Mouse (Mus musculus) gastrocnemius, adult 18-20 months (tissue): ENCODE results near the gene Tmem151b. TPM values are rescaled to one million over a fixed set of nuclear protein-coding genes. Genes with fewer than 3 reads are reported as not detected.

Experiments used
- DNase-seq: peaks from one replicate; pipeline ENCODE4 v3.0.0; 2021; ENCODE audit warnings: low spot score
- total RNA-seq, 2 experiments: library from RNA; stranded (reverse); gene quantifications; 2 replicates each; pipeline ENCODE4 v1.2.3; 2021

Tmem151b gene
- total RNA-seq, 2 experiments from 2014 or later = not detected

- DNase-seq = no peak
Measured at GRCm38 (mm10) chr17:45564531-45565084, 15.1 kb upstream of the Tmem151b start.

DNA sequence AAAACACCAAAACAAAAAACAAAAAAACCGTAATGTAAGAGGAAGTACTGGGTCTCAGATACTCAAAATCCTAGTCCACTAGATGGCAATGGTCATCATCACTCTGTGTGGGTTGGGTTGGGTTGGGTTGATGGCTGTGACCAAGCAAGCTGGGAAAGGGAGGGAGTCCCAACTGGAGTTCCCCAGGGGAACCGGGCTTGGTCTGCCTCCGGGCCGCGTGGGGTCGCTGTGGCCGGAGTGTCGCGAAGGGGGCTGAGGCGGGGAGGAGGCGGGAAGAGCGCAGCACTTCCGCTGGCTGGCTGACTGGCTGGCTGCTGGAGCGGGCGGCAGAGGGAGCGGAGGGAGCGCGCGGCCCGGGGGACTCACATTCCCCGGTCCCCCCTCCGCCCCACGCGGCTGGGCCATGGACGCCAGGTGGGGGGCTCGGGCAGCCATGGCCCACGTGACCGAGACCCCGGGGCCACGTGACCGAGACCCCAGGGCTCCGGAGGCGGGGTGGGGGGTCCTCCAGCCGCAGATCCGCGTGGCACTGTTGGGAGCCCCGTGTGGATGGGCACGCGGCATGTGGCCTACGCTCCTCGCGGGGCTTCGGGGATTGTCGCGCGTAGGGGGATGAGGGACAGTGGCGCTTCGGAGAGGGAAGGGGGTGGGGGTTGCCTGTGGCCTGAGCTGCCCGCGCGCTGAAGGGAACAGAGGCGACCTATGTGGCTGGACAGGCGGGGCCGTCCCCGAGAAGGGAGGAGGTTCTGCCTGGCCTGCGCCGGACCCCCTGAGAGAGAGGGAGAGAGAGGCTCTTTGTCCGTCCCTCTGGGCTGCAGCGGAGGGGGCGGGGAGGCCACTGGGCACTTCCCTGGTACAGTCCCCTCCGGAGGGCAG, 14.4 kb upstream of the Tmem151b start, which contains the start of gene Slc35b2:
Gene Slc35b2, plus strand, starts transcription at position 220 of the 876 bp plus-strand sequence.
- peak; percentile 96 for DNase-seq

DNA sequence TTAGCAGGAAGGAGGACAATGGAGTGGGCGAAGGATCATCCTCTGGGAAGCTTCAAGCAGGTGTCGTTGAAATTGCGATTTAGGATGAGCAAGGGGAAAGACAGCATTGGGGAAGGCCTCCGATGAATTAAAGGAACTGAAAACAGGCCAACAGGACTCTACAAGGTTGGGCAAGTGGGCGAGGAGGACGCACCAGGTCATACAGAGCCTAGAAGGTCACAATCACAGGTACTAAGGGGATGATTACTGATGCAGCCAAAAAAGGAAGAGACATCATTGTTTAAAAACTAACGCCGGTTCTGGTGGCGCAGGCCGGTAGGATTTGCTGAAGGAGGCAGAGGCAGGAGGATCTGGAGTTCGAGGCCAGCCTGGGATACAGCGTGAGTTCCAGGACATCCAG, 13.7 kb upstream of the Tmem151b start:
- no peak for DNase-seq

- DNase-seq = no peak
Measured at GRCm38 (mm10) chr17:45559732-45560525, 10.5 kb upstream of the Tmem151b start.

- DNase-seq = no peak
Measured at GRCm38 (mm10) chr17:45557998-45558862, 8.8 kb upstream of the Tmem151b start.

- DNase-seq = no peak
Measured at GRCm38 (mm10) chr17:45557246-45557824, 7.9 kb upstream of the Tmem151b start.

- DNase-seq = no peak
Measured at GRCm38 (mm10) chr17:45556514-45557245, 7.2 kb upstream of the Tmem151b start.

DNA sequence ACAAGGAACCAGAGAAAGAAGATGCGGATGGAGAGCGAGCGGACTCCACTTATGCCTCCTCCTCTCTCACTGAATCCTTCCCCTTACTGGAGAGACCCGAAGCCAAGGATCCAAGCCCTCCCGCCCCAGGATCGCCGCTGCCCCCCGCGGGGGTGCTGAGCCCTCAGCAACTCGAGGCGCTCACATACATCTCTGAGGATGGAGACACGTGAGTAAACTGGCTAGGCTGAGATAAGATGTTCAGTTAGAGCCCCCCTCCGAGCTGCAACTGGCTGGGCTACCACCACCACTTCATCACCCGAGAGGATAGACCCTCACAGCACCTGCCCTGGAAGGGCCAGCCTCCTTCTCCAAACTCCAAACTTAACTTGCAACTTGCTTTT, 6.6 kb upstream of the Tmem151b start:
- DNase-seq = no peak

DNA sequence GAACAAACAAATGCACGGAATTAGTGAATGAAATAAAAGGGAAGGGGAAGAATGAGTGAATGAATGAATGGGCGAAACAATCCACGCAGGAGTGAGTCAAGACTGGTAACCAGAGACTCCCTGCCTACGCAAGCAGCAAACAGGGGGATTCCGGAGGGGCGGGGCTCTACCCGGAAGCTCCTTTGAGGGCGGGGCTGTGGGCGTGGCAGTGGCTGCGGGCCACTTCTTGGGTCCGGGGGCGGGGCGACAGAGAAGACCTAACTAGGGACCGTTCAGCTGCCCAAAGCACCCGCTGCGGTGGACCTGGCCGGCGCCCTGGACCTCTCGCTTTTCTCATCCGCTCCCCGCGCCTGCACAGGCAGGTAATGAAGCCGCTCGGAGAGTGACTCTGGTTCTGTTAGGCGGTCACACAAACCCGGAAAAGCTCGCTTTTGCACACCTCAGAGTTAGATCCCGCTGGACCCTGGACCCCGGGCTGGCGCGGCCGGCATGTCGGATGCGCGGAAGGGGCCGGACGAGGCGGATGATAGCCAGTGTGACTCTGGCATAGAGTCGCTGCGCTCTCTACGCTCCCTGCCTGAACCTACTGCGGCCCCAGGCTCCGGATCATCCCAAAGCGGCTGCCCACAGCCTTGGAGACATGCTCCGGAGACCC, 6.1 kb upstream of the Tmem151b start, which contains the start of gene Nfkbie:
Gene Nfkbie, plus strand, starts transcription at position 252 of the 655 bp plus-strand sequence.
- peak; percentile 95 for DNase-seq

GRCm38 (mm10) chr17:45554420-45554819, 4.9 kb upstream of the Tmem151b start:
- DNase-seq = no peak

GRCm38 (mm10) chr17:45553065-45553464, 3.6 kb upstream of the Tmem151b start:
- DNase-seq = no peak

DNA sequence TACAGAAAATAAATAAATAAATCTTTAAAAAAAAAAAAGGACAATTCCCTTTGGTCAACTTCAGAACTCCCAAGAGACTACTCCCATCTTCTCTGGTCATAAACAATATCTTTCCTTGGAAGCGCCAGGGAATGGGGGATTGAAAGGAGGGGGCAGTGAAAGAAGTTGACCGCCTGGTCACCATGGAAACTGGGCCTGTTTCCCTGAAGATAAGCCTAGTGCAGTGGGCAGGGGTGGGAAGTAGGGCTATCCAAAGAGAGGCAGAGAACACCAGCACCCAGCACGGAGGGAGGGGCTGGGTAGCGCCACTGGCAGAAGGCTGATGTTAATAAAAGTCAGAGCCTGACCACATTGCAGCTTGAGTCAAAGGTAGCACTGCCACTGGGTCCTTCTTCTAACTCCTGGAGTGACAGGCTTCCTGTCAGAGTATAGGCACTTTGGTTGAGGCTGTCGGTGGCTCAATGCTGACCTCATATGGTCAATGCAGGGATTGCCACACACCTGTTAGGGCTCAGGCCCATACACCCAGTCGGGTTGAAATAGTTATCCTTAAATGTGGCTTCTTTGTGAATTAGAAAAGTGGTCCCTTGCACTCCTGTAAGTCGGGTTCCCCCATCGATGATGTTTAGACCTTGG, 2.5 kb upstream of the Tmem151b start:
- DNase-seq = peak; percentile 82

DNA sequence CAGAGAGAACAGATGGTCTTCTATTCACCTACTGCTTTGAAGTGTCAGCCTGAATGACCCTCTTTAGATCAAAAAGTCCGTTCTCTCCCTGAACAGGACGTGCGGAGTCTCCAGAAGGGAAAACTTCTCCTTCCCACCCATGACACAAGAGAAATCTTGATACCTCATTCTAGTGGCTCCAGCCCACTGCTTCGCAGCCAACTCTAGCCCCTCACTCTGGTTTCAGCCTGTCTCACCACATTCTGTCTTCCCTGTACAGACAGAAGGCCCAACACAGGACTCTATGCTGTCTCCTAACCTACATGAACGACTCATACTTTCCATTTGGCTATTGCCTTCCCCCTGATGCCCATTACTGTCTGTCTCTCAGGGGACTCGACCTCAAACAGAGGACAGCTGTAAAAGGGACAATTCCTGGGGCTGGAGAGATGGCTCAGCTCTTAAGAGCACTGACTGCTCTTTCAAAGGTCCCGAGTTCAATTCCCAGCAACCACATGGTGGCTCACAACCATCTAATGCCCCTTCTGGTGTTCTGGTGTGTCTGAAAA, 1.8 kb upstream of the Tmem151b start:
- DNase-seq = no peak

DNA sequence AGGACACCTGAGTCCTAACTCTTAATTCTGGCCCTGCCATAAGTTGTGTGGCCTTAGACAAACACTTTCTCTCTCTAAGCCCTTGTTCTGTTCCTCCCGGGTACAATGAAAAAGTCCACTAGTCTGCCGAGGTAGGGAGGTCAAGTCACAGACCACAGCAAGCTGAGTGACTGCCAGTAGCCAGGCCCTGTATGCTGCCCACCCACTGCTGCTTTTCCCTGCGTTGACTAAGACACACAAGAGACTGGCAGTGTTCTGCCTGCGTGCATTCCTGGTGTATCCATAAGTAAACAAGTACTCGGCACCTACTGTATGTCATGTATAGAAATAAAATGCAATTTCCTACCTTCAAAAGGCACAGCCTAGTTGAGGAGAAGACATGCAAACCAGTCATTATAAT, 776 bp upstream of the Tmem151b start:
- DNase-seq = no peak

- no peak for DNase-seq
Measured at GRCm38 (mm10) chr17:45548541-45549512, 650 bp downstream of the Tmem151b start.

DNA sequence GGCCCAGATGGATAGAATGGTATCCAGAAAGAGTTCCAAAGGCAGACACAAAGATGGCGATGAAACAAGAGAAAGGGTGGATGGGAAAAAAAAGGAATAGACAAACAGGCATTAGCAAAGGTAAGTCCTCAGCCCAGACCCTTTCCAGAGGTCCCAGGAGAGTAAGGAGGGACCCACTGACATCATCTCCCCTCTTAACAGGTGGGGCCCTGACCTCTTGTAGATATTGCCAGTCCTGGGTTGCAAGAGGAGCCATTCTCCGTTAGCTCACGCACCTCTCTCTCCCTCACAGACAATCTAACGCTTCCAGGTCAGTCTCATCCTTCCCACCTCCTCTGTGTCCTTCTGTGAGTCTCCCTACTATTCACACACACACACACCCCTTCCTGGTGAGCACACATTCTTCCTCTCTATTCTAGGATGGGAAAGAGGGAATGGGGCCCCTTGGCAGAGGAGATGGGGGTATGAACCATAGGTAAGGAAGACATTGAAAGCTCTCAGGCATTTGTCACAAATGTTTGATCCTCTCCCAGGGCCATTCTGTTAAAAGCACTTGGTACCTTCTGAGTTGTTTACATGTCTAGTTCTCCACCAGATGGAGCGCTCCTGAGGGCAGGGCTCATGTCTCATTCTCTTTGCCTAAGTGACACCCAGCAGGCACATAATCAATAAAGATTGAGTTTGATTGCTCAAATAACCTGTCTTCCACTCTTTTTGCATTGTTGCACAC, 1.9 kb downstream of the Tmem151b start:
- DNase-seq = no peak

GRCm38 (mm10) chr17:45546941-45547340, 2.5 kb downstream of the Tmem151b start:
- no peak for DNase-seq
